In the genomic region with DNA sequence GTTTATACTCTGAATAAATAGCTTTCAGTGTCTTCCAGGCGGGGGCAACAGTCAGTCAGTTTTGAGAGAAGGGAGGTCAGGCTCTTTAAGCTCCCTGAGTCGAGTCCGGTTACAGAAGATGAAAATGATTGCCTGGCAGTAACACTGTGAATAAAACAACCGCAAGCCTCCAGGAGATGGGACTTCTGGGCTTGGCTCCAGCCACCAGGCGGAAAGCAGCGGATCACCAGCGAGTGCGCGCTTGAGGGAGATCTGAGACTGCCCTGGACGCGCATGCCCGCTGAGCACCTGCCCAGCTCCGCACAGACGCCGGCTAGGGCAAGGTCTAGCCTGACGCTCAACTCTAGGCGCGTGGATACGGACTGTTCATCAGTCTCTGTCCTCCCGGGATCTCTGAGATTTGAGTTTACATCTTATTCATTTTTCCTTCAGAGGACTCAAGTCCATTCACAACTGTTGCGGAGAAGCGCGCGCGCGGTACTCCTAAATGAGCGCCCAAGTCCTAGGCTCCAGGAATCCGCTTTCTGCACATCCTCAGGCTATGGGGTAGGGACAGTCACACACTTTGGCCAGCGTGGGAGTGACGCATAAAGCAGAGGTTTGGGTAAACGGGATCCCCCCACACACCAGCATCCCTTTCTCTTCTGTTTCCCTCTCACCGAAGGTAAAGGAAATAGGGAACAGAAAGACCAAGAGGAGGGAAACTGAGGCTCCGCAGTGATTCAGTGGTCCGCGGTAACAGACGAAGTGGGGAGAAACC, we compare ENCODE assay signal across 9 mouse cellular contexts. TPM values are rescaled to one million over a fixed set of nuclear protein-coding genes. Genes with fewer than 3 reads are reported as not detected.
DNase-seq lines count a peak whose midpoint lies in the region; ATAC-seq and TF ChIP-seq lines count a peak whose summit lies in the region.
"Had no signal": no experiment of that assay in that cellular context is flagged by ENCODE, and none has a peak within 500 bp of the region (broad histone marks: within the 10 kb centered on the region; RNA-seq: fewer than 3 reads in every experiment).

No protein-coding gene starts in this region.

- peak; percentile 66 for TF ChIP-seq CTCF in Patski (IDR thresholded peaks at IDR 0.05)

- H3K4me3 ChIP-seq in kidney, embryonic 14.5 days (ENCODE audit: low read length) = peak overlapping the region; percentile 51
- H3K4me3 ChIP-seq in midbrain, embryonic 15.5 days = peak overlapping the region; percentile 51

- no peak overlapping the region for H3K27ac ChIP-seq in kidney, embryonic 14.5 days (ENCODE audit: low read depth, low read length)
- H3K27ac ChIP-seq in midbrain, embryonic 15.5 days = no peak overlapping the region

- H3K9ac ChIP-seq in kidney, embryonic 14.5 days (ENCODE audit: low read depth, low read length) = no peak overlapping the region
- no peak overlapping the region for H3K9ac ChIP-seq in midbrain, embryonic 15.5 days

- H3K27me3 ChIP-seq in Patski = peaks cover 36% of the 10 kb centered on the region
- H3K27me3 ChIP-seq in kidney, embryonic 14.5 days (ENCODE audit: control insufficient read depth, insufficient read depth, low read length) = peaks cover 96% of the 10 kb centered on the region
- peaks cover 85% of the 10 kb centered on the region for H3K27me3 ChIP-seq in midbrain, embryonic 15.5 days (replicated peaks)

- CTCF ChIA-PET in Patski (lab: Charles Lee) = interaction anchor here (0.7 to 2.9 kb wide), 10 partner anchors 18 to 248 kb away, joined by 3 to 15 read pairs (median 3); no protein-coding TSS in a partner anchor

- under 1% methylated on average over 36 of the region's 36 CpGs for WGBS in kidney, embryonic 14.5 days
- under 1% methylated on average over 36 of the region's 36 CpGs for WGBS in midbrain, embryonic 15.5 days

- H3K36me3 ChIP-seq in kidney, embryonic 14.5 days (ENCODE audit: control insufficient read depth, insufficient read depth, low read length) = no peaks in the 10 kb centered on the region
- H3K36me3 ChIP-seq in midbrain, embryonic 15.5 days (replicated peaks) = no peaks in the 10 kb centered on the region

- DNase-seq in adrenal gland, postnatal 10 days = peak; percentile 51
- no peak for DNase-seq in adrenal gland, adult 18-20 months (ENCODE audit: low spot score in 2 of 2)
- peak; percentile 67 for DNase-seq in Patski (ENCODE audit: low read depth, low spot score)
- peak; percentile 22 for DNase-seq in fibroblast of lung, adult 2 months (ENCODE audit: low read depth)
- DNase-seq in layer of hippocampus, postnatal 36 days = no peak
- no peak for DNase-seq in urinary bladder, adult 2 months (ENCODE audit: low spot score)

- H3K9me3 ChIP-seq in kidney, embryonic 14.5 days (ENCODE audit: control insufficient read depth, low read length) = no peaks in the 10 kb centered on the region
- H3K9me3 ChIP-seq in midbrain, embryonic 15.5 days = no peaks in the 10 kb centered on the region

- in situ Hi-C loops in Patski (cut with MboI; ENCODE audit: low pct_unique_long_range_greater_than_20kb) = loop anchor here (10.0 kb wide), 1 partner anchor 199 kb away; no protein-coding TSS in a partner anchor

- H3K4me1 ChIP-seq in kidney, embryonic 14.5 days (ENCODE audit: control insufficient read depth, insufficient read depth, low read length) = peaks cover 7% of the 10 kb centered on the region; the same call in 1 of the 2 replicates
- peaks cover 24% of the 10 kb centered on the region for H3K4me1 ChIP-seq in midbrain, embryonic 15.5 days

- POLR2A ChIA-PET in Patski (lab: Charles Lee) = interaction anchor here (0.7 kb wide), 1 partner anchor 203 kb away, joined by 3 read pairs; no protein-coding TSS in a partner anchor

- H3K4me2 ChIP-seq in kidney, embryonic 14.5 days (replicated peaks; ENCODE audit: low read depth, low read length) = peak overlapping the region; percentile 94
- H3K4me2 ChIP-seq in midbrain, embryonic 15.5 days = peak overlapping the region; percentile 89

- peak; percentile 62 for ATAC-seq in Patski
- ATAC-seq in kidney, embryonic 14.5 days (ENCODE audit: low FRiP score, low TSS enrichment) = peak; percentile 73
- peak; percentile 66 for ATAC-seq in midbrain, embryonic 15.5 days (replicated peaks)

RNA-seq across cellular contexts. Expression of gene Pax3, which starts 19.0 kb away (rescaled TPM):
- under 1 TPM in 1 of 2 experiments, not detected in 1; 0.88 TPM for total RNA-seq in adrenal gland, postnatal 10 days (2021)
- not detected for total RNA-seq in adrenal gland, adult 18-20 months (2021)
- polyA plus RNA-seq in Patski (2021) = 0.19 TPM
- 0.14 TPM in 2 replicates for polyA plus RNA-seq in kidney, embryonic 14.5 days (2014; fragmentation: Nextera tagmentation; extraction: Ambion mirVana)
- polyA plus RNA-seq in midbrain, embryonic 15.5 days (2015; fragmentation: Nextera tagmentation; extraction: Ambion mirVana) = 11.4 and 14.4 TPM in 2 replicates
- total RNA-seq in layer of hippocampus, postnatal 36 days (2021) = not detected
- polyA plus RNA-seq in urinary bladder, adult 2 months (2012; rRNA removed) = not detected in 2 replicates
- total RNA-seq: heart, adult 18-20 months had no signal

Comparison
In these comparisons a context has a peak if more than half of its experiments do, and no peak if none do; other contexts are left out.
1. DNase-seq: peak in adrenal gland, postnatal 10 days (single experiment), Patski (single experiment) and fibroblast of lung, adult 2 months (single experiment); none in adrenal gland, adult 18-20 months (0 of 2), layer of hippocampus, postnatal 36 days (0 of 2) and urinary bladder, adult 2 months (single experiment).
2. RNA of gene Pax3, which starts 19.0 kb away (polyA plus RNA-seq): 11.4 to 14.4 TPM in midbrain, embryonic 15.5 days; 0.19 TPM in Patski (single experiment), 0.14 TPM in kidney, embryonic 14.5 days and not detected in urinary bladder, adult 2 months; every median in the first group is over 10 times any median in the second.
3. Peak in every context shown above with its lines, with median percentiles within 50 percentile points of each other: ATAC-seq.